Mouse (Mus musculus) hematopoietic stem cell, adult 5-6 weeks (primary cell): ENCODE measurements around the gene Siae. TPM values are rescaled to one million over a fixed set of nuclear protein-coding genes. Genes with fewer than 3 reads are reported as not detected.

Experiments
- ATAC-seq, 2 experiments: fragments of 125-278 bp in 1 of 2; replicated peaks in 1 of 2; 2 replicates each; pipeline ENCODE4 v1.8.0; 2016 to 2017; ENCODE audit warnings: inconsistent platforms in 2 of 2, mild to moderate bottlenecking in 2 of 2, moderate number of reproducible peaks in 2 of 2, low read depth in 1 of 2, moderate TSS enrichment in 1 of 2; ENCODE audit not compliant: low FRiP score in 2 of 2, poor library complexity in 2 of 2, severe bottlenecking in 2 of 2, insufficient read depth in 1 of 2, low TSS enrichment in 1 of 2
- total RNA-seq: library from RNA; stranded (forward); fragments of 172-1452, 232-1000 nt; gene quantifications from 2 replicates; pipeline ENCODE4 v1.2.3, GENCODE M21; 2017

The Siae gene
- total RNA-seq, 1 experiment from 2014 or later: 26.1 TPM

DNA sequence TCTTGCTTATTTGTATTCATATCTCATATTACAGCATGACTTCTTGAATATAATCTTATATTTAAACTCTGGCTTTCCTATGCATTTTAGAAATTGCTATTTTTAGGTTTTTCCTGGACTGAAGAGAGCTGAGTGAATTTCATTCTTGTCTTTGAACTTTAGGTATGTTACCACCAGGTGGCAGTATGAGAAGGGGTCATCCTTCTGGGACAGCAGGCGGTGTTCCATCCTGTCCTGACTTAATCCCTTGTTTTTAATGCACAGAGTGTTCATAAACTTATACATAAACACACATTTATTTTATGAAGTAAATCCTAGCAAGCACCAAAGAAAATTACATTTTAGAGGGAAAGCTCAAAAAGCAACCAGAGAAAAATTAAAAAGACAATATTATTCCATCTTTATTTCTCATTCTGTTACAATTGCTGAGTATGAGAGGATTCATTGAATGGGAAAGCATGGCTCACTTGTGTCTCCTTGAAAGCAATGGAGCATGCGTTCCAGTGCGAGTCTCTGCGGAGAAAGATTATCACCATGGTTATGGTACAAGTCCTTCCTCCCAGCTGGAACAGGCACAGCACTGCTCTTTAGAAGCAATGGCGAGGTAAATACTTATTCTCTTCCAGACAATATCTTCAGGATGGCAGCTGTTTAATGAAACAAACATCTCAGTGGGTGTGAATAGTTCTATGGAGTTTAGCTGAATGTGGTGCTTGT, 134.6 kb downstream of the Siae start:
- ATAC-seq: no peak; a peak in 1 of 4 replicates

Other genes starting within 250 kb of the Siae start
- gene Ccdc15, start 207.3 kb upstream of the Siae start, total RNA-seq: 18.2 and 20.9 TPM in 2 replicates
- gene Hepacam, start 188.3 kb upstream of the Siae start, total RNA-seq: not detected in 2 replicates
- gene Robo4, start 153.8 kb upstream of the Siae start, total RNA-seq: 6.2 and 13.4 TPM in 2 replicates
- gene Robo3, start 122.5 kb upstream of the Siae start, total RNA-seq: 1.4 and 2.3 TPM in 2 replicates
- gene Msantd2, start 66.4 kb upstream of the Siae start, total RNA-seq: 44.3 and 63.0 TPM in 2 replicates
- gene Esam, start 27.6 kb upstream of the Siae start, total RNA-seq: 12.3 and 15.7 TPM in 2 replicates
- gene Vsig2, start 16.4 kb upstream of the Siae start, total RNA-seq: 2.2 and 4.9 TPM in 2 replicates
- 24.4 and 42.0 TPM in 2 replicates for gene Nrgn, start 2.8 kb upstream of the Siae start, total RNA-seq
- gene Spa17, start 58.0 kb downstream of the Siae start, total RNA-seq: 6.2 and 24.1 TPM in 2 replicates
- gene Tbrg1, start 101.6 kb downstream of the Siae start, total RNA-seq: 59.9 and 89.5 TPM in 2 replicates
- not detected in 2 replicates for gene Panx3, start 113.5 kb downstream of the Siae start, total RNA-seq
- not detected in 2 replicates for gene Olfr160, start 160.6 kb downstream of the Siae start, total RNA-seq
- gene Olfr874, start 189.4 kb downstream of the Siae start, total RNA-seq: not detected in 2 replicates
- not detected in 2 replicates for gene Olfr875, start 216.2 kb downstream of the Siae start, total RNA-seq
- gene Olfr876, start 247.3 kb downstream of the Siae start, total RNA-seq: not detected in 2 replicates